Mouse (Mus musculus) T-cell, adult 66 days (primary cell): Measurements from ENCODE around the gene Wipi1. TPM values are rescaled to one million over a fixed set of nuclear protein-coding genes. Genes with fewer than 3 reads are reported as not detected.

Experiments used
- total RNA-seq, 2 experiments: library from RNA; stranded (reverse); gene quantifications; 3 replicates in 1 of 2; 4 replicates in 1 of 2; pipeline ENCODE4 v1.2.4; 2023

Gene Wipi1
- total RNA-seq = 1 to 10 TPM in 1 of 2 experiments, under 1 TPM in 1; 0.61 to 1.6 TPM

DNA sequence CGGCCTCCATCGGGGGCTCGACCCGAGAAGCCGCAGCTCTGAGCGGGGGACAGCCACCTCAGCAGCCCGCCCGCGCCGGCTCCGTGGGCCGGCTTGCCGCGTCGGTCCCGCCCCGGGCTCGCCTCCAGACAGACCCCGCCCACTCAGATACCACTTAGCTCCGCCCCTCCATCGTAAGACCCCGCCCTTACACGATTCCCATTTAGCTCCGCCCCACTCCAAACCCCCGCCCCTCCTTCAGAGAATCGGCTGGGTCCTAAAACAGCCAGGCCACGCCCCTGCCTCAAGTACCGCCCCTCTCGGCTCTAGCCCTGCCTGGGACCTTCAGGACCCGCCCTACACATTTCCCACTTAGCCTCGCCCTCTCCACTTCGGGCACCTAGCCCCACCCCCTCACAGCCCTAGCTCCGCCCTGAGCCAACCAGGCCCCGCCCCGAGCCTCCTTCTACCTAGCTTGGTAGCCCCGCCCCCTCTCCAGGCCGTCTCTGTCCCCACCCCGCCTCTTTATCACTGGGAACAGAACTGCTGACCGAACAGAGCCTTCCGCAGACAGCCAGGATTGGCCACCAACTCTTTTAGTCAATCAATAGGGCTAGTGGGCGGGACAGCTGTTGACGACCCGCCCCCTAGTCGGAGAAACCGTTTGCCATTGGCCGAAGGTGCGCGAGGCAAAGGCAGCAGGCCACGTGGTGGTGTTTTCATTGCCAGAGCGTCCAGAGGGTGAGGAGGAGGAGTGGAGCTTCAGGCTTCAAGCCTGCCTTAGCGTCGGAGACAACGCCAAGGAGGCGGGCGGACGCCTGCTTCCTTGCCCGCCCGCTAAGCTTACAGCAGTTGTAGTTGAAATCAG lies at the start of gene Wipi1:
TSS of gene Wipi1 (minus strand) at position 665 of the 847 bp plus-strand sequence.

DNA sequence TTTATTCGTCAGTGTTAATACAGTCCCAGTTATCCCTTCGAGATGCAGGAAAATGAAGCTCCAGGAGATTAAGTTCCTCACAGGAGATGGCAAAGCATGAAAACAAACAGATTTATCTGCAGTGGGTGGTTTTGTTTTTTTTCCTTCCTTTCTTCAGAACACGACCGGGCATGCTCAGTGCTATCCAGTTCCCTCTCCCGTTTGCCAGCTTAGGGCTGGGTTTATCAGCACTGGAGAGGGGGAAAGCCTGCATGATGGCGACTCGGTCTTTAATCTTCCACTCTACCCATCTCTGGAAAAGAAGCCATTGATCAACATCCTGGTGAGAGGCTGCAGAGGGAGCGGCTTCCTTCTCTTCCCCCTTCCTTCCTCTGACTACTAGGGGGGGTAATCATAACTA lies 37.4 kb upstream of the Wipi1 start, which contains the start of gene Prkar1a:
TSS of gene Prkar1a (plus strand) at position 200 of the 400 bp plus-strand sequence.

Other genes starting within 250 kb of the Wipi1 start
- 100 to 1,000 TPM; 137 to 139 TPM for gene Gna13, start 249.1 kb downstream of the Wipi1 start, total RNA-seq
- under 1 TPM; 0.79 to 0.83 TPM for gene 9930022D16Rik, start 198.1 kb downstream of the Wipi1 start, total RNA-seq
- gene Amz2, start 186.0 kb downstream of the Wipi1 start, total RNA-seq = 10 to 100 TPM; 36.7 to 43.7 TPM
- 1 to 10 TPM; 2.6 to 4.2 TPM for gene Arsg, start 138.6 kb downstream of the Wipi1 start, total RNA-seq
- 10 to 100 TPM; 35.9 to 51.6 TPM for gene Slc16a6, start 138.4 kb downstream of the Wipi1 start, total RNA-seq
- 100 to 1,000 TPM; 262 to 269 TPM for gene Prkar1a, start 37.4 kb upstream of the Wipi1 start, total RNA-seq
- gene Fam20a, start 110.3 kb upstream of the Wipi1 start, total RNA-seq = not detected
- gene 1700012B07Rik, start 216.1 kb upstream of the Wipi1 start, total RNA-seq = not detected